Mouse (Mus musculus) brain, adult 2 months (tissue): ENCODE measurements around the gene Mfap4.

Experiments used
- DNase-seq: peaks from one replicate; pipeline ENCODE4 v3.0.0; 2011; ENCODE audit warnings: low read depth, low spot score

The Mfap4 gene

DNA sequence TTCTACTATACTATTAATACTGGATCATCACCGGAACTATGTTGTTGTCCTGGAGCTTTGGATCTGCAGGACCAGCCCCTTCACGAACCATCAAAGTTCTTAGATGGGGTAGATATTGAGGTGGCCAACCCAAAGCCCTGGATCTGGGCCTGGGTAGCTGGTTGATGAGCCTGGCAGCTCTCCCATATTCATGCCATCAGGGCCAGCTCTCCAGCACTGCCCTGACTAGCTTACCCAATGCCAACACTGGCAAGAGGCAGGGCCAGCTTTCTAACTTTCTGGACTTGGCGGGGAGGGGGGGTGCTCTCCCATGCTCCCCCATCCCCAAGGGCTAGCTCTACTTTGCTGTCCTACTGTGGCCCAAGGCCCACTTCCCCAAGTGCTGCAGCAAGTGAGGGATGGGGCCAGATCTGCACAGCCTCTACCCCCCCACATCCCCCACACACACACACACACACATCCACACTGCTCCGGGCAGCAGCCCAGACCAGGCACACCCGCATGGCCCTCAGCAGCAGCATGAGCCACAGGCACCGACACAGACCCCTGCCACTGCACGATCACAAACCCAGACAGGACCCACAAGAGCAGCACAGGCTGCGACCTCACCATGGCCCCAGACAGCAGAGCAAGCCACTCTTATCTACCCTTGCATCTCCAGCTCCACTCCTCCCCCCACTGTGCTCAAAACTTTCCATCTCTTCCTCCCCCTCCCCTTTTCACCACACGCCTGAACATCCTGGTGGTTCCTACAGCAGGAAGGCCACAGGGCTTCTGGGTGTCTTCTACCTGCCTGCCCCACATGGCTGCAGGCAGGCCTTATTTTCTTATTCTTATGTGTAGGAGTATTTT, 3.8 kb upstream of the Mfap4 start:
- no peak for DNase-seq

DNA sequence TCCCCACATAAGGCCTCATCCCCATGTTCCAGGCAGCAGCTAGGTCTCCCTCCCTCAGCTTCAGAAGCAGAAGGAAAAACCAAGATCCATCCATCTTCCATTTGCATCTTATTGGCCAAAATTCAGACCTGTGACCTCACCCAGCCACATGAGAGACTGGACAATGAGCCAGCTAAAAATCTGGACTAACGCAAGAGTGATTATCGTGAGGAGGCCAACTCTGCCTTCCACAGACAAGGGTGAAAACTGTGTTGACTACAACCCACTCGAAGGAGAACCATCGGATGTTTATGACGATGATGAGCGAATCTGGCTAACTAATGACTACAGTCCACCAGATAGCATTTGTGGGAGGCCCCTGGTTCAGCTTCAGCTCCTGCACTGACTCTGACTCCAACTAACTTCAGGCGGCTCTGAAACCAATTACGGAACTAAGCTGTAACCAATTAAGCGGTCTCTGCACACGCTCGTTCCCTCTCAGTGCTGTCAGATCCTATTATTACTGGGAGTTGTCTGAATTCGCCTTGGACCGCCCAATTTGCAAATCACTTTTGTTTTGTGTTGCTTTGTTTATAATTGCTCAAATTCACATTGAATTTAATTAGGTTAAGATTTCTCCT, 1.9 kb upstream of the Mfap4 start:
- DNase-seq, result no peak

- DNase-seq, result no peak
These were observed 997 bp upstream of the Mfap4 start for GRCm38 (mm10) chr11:61484256-61484612.

DNA sequence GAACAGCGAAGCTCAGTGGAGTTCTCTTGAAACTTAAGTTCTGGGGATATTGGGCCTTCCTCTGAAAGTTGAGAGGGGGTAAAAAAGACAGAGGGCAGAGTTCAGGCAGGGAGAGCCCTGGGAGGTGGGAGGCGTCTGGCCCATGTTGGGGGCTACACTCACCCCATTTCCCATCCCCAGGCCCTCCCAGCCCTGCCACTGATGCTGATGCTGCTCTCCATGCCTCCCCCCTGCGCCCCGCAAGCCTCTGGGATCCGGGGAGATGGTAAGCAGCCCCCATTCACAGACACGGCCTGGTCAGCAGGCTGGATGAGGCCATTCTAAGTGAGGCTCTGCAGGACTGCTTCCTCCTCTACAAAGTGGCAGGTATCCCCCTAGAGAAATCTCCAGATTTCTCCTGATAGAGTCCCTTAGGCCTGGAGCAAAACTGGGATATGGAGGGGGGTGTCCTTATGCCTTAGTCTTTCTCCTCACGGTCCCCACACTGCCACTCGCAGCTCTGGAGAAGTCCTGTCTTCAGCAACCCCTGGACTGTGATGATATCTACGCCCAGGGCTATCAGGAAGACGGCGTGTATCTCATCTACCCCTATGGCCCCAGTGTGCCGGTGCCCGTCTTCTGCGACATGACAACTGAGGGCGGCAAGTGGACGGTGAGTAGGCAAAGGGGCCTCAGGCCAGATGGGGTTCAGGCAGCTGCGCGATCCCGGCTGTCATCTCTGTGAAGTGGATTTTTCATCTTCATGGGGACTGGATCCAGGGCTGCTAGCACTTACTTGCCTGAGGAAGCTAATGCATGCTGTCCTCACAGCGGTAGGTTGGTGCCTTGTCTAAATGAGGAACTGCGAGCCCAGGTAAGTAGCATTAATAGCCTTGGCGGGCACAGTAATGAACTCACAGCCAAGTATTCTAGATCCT, 568 bp downstream of the Mfap4 start:
- peak; percentile 68 for DNase-seq

GRCm38 (mm10) chr11:61486458-61487219, 1.4 kb downstream of the Mfap4 start:
- no peak for DNase-seq

DNA sequence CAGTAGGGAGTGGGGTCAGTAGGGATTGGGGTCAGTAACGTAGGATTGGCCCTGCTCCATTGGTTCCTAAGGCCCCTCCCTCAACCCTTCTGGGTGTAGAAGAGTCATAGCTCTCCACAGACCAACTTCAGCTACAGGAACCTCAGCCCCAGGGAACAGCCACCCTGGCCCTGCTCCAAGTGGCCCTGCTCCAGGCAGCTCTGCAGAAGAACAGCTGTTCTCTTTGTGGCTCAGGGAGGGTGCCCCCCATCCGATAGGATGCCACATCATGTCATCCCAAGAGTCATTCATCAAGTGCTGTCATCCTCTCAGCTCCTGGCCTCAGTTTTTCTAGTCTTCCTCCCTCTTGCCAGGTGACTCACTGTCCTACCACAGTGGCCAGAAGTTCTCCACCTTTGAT, 2.2 kb downstream of the Mfap4 start:
- DNase-seq, result peak; percentile 74

GRCm38 (mm10) chr11:61487936-61488335, 2.7 kb downstream of the Mfap4 start:
- DNase-seq, result no peak

DNA sequence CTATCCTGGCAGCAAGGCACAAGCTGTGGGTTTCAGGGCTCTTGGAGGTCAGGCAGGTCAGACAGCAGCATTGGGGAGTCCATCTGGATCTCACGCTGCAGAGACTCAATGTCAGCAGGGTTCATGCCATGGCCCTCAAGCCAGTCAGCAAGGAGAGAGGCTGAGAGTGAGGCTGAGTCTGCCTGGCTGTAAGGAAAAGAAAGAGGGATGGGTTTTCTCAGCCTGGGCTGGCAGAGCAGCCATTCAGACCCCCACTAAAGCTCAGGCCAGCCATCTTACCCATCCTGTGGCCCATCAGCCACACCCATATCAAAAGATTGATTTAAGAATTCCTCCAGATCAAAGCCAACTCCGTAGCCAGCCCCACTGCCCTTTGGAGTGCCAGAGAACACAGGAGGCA, 3.9 kb downstream of the Mfap4 start:
- no peak for DNase-seq

- no peak for DNase-seq
These were observed 4.6 kb downstream of the Mfap4 start for GRCm38 (mm10) chr11:61489874-61490273.

- no peak for DNase-seq
These were observed 5.8 kb downstream of the Mfap4 start for GRCm38 (mm10) chr11:61490944-61491520.

GRCm38 (mm10) chr11:61492749-61493401, 7.6 kb downstream of the Mfap4 start:
- DNase-seq, result no peak

DNA sequence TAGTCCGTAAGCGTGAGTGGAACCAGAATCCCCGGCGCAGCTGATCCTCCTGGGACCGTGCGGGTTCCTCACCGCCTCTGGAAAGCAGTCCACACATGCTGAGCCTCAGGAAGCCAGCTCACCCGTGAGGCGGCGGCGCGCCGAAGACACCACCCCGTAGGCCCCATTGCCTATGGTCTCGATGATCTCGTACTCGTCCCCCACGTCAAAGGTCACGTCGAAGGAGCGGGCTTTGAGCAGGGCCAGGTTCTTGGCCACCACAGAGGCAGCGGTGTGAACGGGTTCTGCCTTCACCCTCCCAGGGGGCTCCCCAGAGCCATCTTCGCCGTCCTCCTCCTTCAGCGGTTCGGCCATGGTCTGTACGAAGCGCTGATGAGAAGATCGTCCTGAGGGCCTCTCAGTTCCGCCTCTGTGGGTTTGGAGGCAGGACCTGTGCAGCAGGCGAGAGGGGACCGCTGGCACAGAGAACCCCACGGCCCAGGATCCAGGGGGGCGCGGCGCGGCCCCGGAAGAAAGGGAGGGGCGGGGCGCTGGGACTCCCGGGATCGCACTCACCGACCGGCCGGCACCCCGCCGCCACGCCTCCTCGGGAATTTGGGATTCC, 8.4 kb downstream of the Mfap4 start:
- peak; percentile 49 for DNase-seq

DNA sequence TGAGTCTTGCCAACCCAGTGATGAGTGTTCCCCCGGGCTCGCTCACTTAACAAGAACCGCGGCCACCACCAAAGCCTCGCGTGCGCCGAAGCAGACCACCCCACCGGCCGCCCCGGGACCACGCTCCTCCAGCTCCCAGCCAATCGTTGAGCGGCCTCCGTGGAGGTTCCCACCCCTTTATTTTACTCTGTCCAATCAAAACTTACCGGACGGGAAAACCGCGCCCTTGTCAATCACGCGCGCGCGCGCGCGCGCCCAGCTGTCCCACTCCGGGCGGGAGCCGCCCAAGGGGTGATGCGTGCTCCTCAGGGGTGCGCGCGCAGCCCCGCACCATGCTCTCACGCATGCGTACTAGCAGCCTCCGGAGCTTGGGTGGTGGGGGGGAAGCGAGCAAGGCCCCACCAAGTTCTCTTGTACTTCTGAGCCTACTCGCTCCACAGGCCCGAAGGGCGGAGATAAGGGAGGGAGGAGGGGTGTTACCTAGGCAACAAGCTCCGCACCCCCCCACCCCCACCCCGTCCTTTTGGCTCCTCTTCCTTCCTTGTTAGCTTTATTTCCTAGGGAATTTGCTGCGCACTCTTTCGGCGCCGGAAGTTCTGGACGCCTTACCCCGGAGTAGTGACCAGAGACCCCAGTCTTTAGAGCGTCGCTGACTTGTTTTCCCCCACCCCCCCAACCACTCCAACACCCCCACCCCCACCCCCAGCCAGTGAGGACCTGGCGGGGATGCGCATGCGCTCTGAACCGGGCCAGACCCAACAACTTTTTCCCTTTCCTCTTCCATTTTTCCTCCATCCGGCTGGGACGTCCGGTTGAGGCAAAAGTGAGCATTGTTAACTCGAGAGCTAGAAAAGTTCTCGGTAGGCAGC, 9.1 kb downstream of the Mfap4 start, which contains the start of gene Mapk7:
Gene Mapk7, minus strand, starts transcription at position 278 of the 869 bp plus-strand sequence.
- DNase-seq, result peak; percentile 98

DNA sequence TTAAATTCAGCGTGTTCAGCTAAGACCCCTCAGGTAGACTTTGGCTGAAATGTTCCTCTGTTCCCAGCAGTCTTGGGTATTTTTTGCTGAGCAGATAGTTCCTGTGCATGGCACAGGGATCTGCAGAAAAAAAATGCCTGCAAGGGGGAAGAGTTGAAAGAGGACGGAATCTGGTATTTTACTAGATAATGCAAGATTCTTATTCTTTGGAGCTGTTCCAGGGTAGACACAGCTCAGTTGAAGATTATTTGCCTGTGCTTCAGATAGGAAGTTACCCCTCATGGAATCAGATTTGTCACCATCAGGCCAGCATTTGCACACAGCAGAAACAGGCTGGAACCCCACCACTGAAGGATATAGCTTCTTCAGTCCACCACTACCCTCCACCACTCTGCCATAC, 10.3 kb downstream of the Mfap4 start:
- DNase-seq, result no peak

GRCm38 (mm10) chr11:61497490-61497889, 12.3 kb downstream of the Mfap4 start:
- DNase-seq, result no peak

GRCm38 (mm10) chr11:61498736-61499504, 13.7 kb downstream of the Mfap4 start:
- DNase-seq, result no peak

DNA sequence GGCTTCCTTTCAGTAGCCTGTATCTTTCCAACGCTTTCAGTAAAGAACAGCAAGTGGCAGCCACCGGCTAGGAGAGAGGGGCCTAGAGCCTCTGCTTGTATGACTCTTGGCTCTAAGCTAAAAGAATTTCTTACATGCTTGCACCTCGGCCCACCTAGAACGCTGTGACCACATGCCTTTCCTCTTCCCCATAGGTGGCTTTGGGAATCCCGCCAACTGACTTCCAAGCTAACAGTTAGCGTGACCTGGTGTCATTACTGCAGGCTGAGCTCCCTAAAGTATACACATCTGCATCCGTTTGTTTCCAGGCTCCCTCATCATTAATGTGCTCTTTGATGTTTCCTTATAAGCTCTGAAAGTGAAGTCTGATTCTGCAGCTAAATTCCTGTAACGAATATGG, 18.7 kb downstream of the Mfap4 start:
- DNase-seq, result no peak

GRCm38 (mm10) chr11:61504713-61505257, 19.6 kb downstream of the Mfap4 start, which contains the start of gene B9d1:
Gene B9d1, plus strand, starts transcription at chr11:61505144.
- peak; percentile 99 for DNase-seq
